22 mouse cellular contexts compared by ENCODE assay signal in the genomic region with DNA sequence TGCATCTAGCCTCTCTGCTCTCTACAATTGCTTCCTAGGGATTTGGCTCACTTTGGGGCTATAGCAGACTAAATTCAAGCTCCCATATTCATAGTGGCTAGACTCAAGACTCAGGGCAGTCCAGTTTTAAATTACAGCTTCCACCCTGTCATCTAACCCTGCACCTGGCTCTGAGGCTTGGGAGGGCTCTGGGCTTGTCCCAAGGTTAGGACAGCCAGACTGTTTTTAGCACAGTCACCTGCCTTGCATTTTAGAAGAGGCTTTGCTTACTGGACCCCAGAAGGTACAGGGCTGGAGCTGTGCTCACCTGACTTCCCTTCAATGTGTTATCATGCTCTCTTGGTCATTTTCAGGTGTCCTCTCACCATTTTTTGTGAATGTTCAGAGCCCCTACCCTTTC.
"Had no signal": no experiment of that assay in that cellular context is flagged by ENCODE, and none has a peak within 500 bp of the region (broad histone marks: within the 10 kb centered on the region; RNA-seq: fewer than 3 reads in every experiment).

No protein-coding gene starts in this region.

- H3K4me1 ChIP-seq: liver, embryonic 15.5 days; lung, embryonic 15.5 days; midbrain, embryonic 15.5 days; neural tube, embryonic 15.5 days; stomach, embryonic 15.5 days had no signal

- DNase-seq: liver, postnatal 0 days; lung, adult 2 months; lung, postnatal 14 days; lung, postnatal 36 days; retina, postnatal 1 day; right cerebral cortex, adult 18-20 months; right cerebral cortex, postnatal 25 days; right cerebral cortex, postnatal 4 days; thymus, adult 2 months; thymus, postnatal 25 days; thymus, postnatal 4 days had no signal

- H3K27ac ChIP-seq: liver, embryonic 15.5 days; lung, embryonic 15.5 days; macrophage; midbrain, embryonic 13.5 days; midbrain, embryonic 15.5 days; neural tube, embryonic 13.5 days; neural tube, embryonic 15.5 days; stomach, embryonic 15.5 days; stomach, postnatal 0 days had no signal

- H3K9me3 ChIP-seq: liver, embryonic 15.5 days; lung, embryonic 15.5 days; megakaryocyte, embryonic 14.5 days; midbrain, embryonic 13.5 days; midbrain, embryonic 15.5 days; neural tube, embryonic 13.5 days; neural tube, embryonic 15.5 days; stomach, embryonic 15.5 days had no signal

- H3K4me3 ChIP-seq: liver, embryonic 15.5 days; lung, embryonic 15.5 days; megakaryocyte, embryonic 14.5 days; midbrain, embryonic 13.5 days; midbrain, embryonic 15.5 days; neural tube, embryonic 13.5 days; neural tube, embryonic 15.5 days; stomach, embryonic 15.5 days had no signal

- H3K27me3 ChIP-seq: liver, embryonic 15.5 days; lung, embryonic 15.5 days; midbrain, embryonic 13.5 days; midbrain, embryonic 15.5 days; neural tube, embryonic 13.5 days; neural tube, embryonic 15.5 days; stomach, embryonic 15.5 days had no signal

- H3K36me3 ChIP-seq: liver, embryonic 15.5 days; lung, embryonic 15.5 days; midbrain, embryonic 13.5 days; midbrain, embryonic 15.5 days; neural tube, embryonic 13.5 days; neural tube, embryonic 15.5 days; stomach, embryonic 15.5 days had no signal

- H3K9ac ChIP-seq: liver, embryonic 15.5 days; liver, postnatal 0 days; lung, embryonic 15.5 days; midbrain, embryonic 13.5 days; midbrain, embryonic 15.5 days; neural tube, embryonic 13.5 days; neural tube, embryonic 15.5 days; stomach, embryonic 15.5 days had no signal

- ATAC-seq: liver, postnatal 0 days; lung, postnatal 0 days; midbrain, embryonic 13.5 days; midbrain, embryonic 15.5 days had no signal

- H3K4me2 ChIP-seq: liver, embryonic 15.5 days; lung, embryonic 15.5 days; midbrain, embryonic 13.5 days; midbrain, embryonic 15.5 days; neural tube, embryonic 13.5 days; neural tube, embryonic 15.5 days; stomach, embryonic 15.5 days had no signal
